Mouse (Mus musculus) kidney, adult 18-20 months (tissue): ENCODE data around the gene Tcap.
A peak's percentile ranks its signal among the peaks of the same experiment; 100 is the strongest.
"Not testable (repeated sequence)": the region's sequence is repeated elsewhere in the genome, so short reads cannot be mapped to it uniquely, and the experiment has no call there.

Source experiments
- DNase-seq: peaks from one replicate; pipeline ENCODE4 v3.0.0; 2021

The Tcap gene

GRCm38 (mm10) chr11:98382405-98382804, 1.2 kb upstream of the Tcap start:
- DNase-seq: not testable (repeated sequence)

DNA sequence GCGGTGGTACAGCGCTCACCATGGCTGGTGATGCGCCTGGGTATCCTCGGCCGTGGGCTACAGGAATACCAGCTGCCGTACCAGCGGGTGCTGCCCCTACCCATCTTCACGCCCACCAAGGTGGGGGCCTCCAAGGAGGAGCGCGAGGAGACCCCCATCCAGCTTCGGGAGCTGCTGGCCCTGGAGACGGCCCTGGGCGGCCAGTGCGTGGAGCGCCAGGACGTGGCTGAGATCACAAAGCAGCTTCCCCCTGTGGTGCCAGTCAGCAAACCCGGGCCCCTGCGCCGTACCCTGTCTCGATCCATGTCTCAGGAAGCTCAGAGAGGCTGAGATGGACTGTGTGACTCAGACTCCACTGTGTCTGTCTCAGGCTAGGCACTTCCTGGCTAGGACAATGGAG, 605 bp downstream of the Tcap start:
- no peak for DNase-seq

GRCm38 (mm10) chr11:98384721-98385637, 1.4 kb downstream of the Tcap start:
- DNase-seq: no peak

DNA sequence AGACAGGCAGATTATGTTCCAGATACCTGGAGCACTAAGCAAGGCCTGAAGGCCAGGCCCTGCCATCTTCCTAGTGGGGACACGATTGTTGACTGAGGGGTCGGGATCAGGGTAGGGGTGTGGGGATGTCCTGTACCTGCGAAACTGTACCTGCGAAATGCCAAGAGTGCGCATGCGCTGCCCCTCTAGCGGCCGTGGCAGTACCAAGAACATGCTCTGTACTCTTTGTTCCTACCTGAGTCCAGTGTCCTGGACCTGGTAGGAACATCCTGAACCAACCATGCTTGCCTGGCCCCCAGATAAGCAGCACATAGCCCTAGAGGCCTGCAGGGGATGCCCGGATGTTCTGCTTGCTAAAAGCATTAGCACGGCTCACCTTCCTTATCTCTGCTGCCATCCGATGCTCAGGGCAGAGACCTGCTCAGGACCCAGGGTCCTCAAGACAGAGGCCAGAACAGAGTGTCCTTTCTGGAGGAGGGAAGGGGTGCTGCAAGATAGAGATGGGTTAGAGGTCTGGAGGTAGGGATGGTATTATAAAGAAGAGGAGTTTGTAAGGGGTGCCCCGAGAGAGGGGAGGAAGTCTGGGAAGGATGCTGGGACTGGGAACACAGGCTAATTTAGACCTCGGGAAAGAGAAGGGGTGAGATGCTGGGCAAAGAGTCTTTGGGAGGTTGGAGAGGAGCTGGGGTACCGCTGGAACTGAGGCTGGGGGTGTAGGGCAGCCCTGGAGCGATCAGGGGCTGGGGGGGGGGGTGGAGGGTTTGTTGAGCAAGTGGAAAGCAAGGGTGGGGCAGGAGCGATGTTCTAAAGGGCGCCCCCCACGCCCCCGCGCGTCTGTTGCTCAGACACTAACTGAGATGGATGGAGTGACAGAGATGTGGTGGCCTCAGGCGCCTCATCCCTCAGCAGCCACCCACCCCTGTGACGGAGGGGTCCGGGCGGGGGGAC, 2.3 kb downstream of the Tcap start, which contains the start of gene Pnmt:
Gene Pnmt (plus strand): TSS at position 813 of the 948 bp plus-strand sequence.
- no peak for DNase-seq

GRCm38 (mm10) chr11:98386596-98386995, 3.0 kb downstream of the Tcap start:
- DNase-seq: no peak

DNA sequence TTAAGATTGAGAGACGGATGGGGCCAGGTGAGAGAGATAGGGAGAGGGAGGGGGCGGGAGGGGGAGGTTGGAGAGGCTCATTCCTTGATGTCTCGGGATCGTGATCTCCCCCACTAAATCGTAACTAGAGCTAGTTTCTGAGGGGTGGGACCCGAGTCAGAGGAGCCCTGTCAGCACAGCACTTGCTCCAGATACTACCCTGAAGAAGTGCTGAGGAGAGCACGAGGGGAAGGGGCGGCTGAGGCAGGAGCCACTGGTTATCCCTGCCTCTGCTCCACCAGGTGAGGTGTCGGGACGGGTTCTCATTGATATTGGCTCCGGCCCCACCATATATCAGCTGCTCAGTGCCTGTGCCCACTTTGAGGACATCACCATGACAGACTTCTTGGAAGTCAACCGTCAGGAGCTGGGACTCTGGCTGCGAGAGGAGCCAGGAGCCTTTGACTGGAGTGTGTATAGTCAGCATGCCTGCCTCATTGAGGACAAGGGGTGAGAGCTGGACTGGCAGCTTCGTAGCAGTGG, 3.5 kb downstream of the Tcap start:
- no peak for DNase-seq

- DNase-seq: peak; percentile 33
These were observed 4.7 kb downstream of the Tcap start for GRCm38 (mm10) chr11:98388282-98388681.

DNA sequence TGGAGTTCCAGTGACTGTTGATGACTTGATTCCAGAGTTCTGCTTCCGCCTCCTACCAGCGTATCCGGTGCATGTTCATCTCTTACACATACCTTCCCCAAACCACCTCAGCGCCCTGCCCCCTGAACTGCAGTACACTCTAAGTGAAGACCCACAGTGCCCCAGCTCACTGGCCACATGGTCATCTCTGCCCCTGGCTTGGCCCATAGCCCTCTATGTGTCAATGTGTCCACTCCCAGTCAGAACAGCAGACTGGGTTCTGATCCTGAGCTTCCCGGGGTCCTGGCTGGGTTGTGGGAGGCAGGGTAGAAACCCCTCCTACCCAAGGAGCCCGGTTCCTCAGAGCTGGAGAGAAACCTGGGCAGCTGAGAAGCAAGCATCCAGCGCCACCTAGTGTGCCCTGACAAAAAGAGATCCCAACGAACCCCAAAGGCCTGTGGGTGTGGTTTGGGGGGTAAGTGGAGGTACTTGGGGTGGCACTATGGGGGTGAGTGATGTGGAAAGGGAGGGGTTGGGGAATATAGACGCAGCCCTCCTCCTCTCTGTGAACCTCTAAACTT, 5.7 kb downstream of the Tcap start:
- peak; percentile 72 for DNase-seq

- no peak for DNase-seq
These were observed 6.5 kb downstream of the Tcap start for GRCm38 (mm10) chr11:98390141-98390540.

DNA sequence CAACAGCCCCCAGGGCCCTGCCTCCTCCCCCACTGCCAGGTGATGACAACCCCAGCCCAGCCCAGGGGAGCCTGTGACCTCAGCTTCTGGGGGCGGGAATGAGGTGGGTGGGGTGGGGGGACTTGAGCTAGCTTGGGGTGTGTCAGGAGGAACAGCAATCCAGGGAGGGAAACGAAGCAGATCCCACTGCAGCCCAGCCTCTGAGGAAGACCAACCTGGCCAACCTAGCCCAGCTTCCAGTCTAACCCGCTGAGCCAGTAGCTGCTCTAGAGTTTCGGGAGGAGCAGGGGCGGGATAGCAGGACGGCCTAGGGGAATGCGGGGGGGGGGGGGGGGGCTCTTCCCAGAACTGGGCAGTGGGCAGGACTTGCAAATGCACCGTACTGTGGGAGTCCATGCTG, 8.4 kb downstream of the Tcap start:
- DNase-seq: no peak

GRCm38 (mm10) chr11:98392645-98393044, 9.0 kb downstream of the Tcap start:
- no peak for DNase-seq

GRCm38 (mm10) chr11:98393317-98393716, 9.7 kb downstream of the Tcap start:
- DNase-seq: no peak

- peak; percentile 38 for DNase-seq
These were observed 10.7 kb downstream of the Tcap start for GRCm38 (mm10) chr11:98394301-98394700.

GRCm38 (mm10) chr11:98395041-98395440, 11.4 kb downstream of the Tcap start:
- peak; percentile 78 for DNase-seq

DNA sequence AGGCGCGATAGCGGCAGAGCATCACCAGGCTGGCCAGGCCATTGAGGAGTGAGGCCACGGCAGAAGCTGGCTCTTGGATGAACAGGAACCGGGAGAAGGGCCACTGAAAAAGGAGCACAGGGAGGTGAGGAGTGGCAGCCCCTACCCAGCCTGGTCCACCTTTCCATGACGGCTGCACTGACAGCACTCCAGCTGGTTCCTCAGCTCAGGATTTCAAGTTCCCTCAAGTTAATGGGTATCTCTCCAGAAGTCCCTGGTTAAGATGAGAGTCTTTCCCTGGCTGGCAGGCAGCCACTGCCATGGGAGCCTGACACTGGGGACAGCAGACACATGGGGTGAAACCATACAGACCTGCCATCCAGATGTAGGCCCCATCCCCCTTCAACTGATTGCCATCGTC, 14.3 kb downstream of the Tcap start:
- DNase-seq: no peak

- peak; percentile 91 for DNase-seq
These were observed 16.6 kb downstream of the Tcap start, which contains the start of gene Pgap3 for GRCm38 (mm10) chr11:98400161-98400726. Gene Pgap3 (minus strand): TSS chr11:98400490.

GRCm38 (mm10) chr11:98400816-98401215, 17.2 kb downstream of the Tcap start:
- peak; percentile 63 for DNase-seq

GRCm38 (mm10) chr11:98406621-98407020, 23.0 kb downstream of the Tcap start:
- DNase-seq: no peak

- peak; percentile 86 for DNase-seq
These were observed 25.3 kb downstream of the Tcap start for GRCm38 (mm10) chr11:98408872-98409271.

DNA sequence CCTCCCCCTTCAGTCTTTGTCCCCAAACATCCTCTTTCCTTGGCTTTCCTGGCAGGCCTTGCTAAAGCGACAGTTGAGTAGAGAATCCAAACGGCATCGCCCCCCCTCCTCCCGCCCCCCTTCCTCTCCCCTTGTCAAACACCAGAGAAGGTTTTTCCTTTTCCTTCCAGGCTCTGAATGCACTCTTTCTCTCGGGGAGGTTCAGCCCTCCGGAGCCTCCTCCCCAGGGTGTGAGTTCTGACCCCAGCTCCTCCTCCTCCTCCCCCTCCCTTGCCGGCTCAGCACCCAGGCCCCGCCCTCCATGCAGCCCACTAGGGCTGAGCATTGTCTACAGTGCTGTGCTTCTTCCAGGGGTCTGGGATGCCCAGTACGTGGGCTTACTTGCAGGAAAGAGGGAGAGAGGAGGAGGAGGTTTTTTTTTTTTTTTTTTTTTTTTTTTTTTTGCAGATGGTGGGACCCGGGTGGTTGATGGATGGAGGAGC, 25.8 kb downstream of the Tcap start:
- DNase-seq: peak; percentile 64

DNA sequence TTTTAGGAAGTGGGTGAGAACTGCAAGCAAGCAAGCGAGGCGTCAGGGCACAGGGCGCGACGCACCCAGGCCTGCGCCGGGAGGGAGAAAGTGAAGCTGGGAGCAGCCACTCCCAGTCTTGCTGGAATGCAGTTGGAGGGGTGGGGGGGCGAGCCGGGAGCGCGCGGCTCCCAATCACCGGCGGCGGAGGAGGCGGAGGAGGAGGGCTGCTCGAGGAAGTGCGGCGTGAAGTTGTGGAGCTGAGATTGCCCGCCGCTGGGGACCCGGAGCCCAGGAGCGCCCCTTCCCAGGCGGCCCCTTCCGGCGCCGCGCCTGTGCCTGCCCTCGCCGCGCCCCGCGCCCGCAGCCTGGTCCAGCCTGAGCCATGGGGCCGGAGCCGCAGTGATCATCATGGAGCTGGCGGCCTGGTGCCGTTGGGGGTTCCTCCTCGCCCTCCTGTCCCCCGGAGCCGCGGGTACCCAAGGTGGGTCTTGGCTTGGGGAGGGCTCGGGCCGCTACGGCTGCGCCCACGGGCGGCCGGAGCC, 28.7 kb downstream of the Tcap start, which contains the start of gene Erbb2:
Gene Erbb2 (plus strand): TSS at position 198 of the 524 bp plus-strand sequence.
- DNase-seq: peak; percentile 81

DNA sequence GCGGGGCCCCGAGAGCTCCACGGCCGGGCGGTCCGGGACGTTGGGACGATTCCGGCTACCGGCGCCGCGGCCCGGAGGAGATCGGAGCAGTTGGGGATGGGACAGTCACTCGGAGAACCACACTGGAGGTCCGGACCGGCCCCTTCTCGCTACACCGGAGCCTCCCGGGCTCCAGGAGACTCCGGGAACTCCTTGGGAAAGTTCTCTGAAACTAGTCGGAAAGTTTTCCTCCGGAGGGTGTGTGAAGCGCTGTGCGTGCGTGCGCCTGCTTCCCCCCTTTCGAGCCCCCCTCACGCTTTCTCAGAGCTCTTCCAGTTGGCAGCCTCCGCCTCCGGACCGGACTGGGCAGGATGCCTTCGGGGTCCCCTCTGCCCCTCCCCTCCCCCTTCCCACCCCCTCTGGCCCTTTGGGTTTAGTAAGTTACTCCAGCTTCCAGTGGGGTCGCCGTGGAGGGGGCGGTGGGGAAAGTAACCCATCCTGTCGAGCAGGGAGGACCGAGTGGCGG, 29.2 kb downstream of the Tcap start:
- no peak for DNase-seq
